Mouse (Mus musculus) liver, adult 2 months (tissue): ENCODE results near the gene Tmem140. TPM values are rescaled to one million over a fixed set of nuclear protein-coding genes. Genes with fewer than 3 reads are reported as not detected.

Source experiments
- DNase-seq: peaks from one replicate; pipeline ENCODE4 v3.0.0-alpha.2; 2011; ENCODE audit warnings: low read depth, low spot score; ENCODE audit errors: extremely low read depth
- H3K27ac ChIP-seq: fragments of 200-500 bp; replicated peaks from 2 replicates; pipeline ENCODE4 v1.5.1; 2012; ENCODE audit warnings: low read depth, mild to moderate bottlenecking, control low read depth, inconsistent platforms, low read length; ENCODE audit not compliant: insufficient read depth
- H3K27me3 ChIP-seq: fragments of 200-500 bp; 2 replicates; pipeline ENCODE4 v1.6.1; 2012; ENCODE audit warnings: mild to moderate bottlenecking, moderate library complexity, low read length, inconsistent platforms; ENCODE audit not compliant: control insufficient read depth, insufficient read depth
- H3K36me3 ChIP-seq: fragments of 200-500 bp; 2 replicates; pipeline ENCODE4 v1.6.1; 2012; ENCODE audit warnings: low read length, inconsistent platforms; ENCODE audit not compliant: control insufficient read depth, insufficient read depth
- H3K4me1 ChIP-seq: fragments of 200-500 bp; 2 replicates; pipeline ENCODE4 v1.6.1; 2011; ENCODE audit warnings: low read length; ENCODE audit not compliant: control insufficient read depth, insufficient read depth
- H3K4me3 ChIP-seq: fragments of 200-500 bp; 2 replicates; pipeline ENCODE4 v1.5.1; 2011; ENCODE audit warnings: low read depth, mild to moderate bottlenecking, control low read depth, low read length, moderate library complexity; ENCODE audit not compliant: insufficient read depth
- H3K79me2 ChIP-seq: fragments of 200-500 bp; 2 replicates; pipeline ENCODE4 v1.6.1; 2012; ENCODE audit warnings: inconsistent platforms, mild to moderate bottlenecking, low read length, moderate library complexity; ENCODE audit not compliant: control insufficient read depth, insufficient read depth
- H3K9ac ChIP-seq: fragments of 200-500 bp; 2 replicates; pipeline ENCODE4 v1.6.1; 2012; ENCODE audit warnings: low read depth, mild to moderate bottlenecking, control low read depth, inconsistent platforms, low read length
- CTCF ChIP-seq: fragments of 200-500 bp; IDR thresholded peaks from 2 replicates; pipeline ENCODE4 v1.5.1; 2011; ENCODE audit warnings: low read depth, low read length, control low read depth
- POLR2A ChIP-seq: fragments of 200-500 bp; IDR thresholded peaks from 2 replicates; pipeline ENCODE4 v1.6.1; 2011; ENCODE audit warnings: low read length, control low read depth; ENCODE audit not compliant: insufficient read depth; ENCODE audit errors: extremely low read depth
- WGBS: fragments of 180-500 bp; shearing (Covaris S2); methylation state at CpG from one replicate; pipeline ENCODE4 v1.1.7; 2018; 5-methylcytosine and 5-hydroxymethylcytosine counted together
- polyA plus RNA-seq: library from polyadenylated mRNA; depleted of rRNA; stranded (reverse); fragments of >200 nt; gene quantifications from 2 replicates; pipeline ENCODE4 v1.2.3, GENCODE M21; 2012; rRNA removed
- total RNA-seq: library from RNA; depleted of rRNA; stranded (reverse); fragments of >200 nt; gene quantifications from 2 replicates; pipeline ENCODE4 v1.2.3, GENCODE M21; 2014; rRNA removed

Gene Tmem140
- 31.9 and 37.9 TPM in 2 replicates for total RNA-seq
- polyA plus RNA-seq = 19.1 and 20.1 TPM in 2 replicates

DNA sequence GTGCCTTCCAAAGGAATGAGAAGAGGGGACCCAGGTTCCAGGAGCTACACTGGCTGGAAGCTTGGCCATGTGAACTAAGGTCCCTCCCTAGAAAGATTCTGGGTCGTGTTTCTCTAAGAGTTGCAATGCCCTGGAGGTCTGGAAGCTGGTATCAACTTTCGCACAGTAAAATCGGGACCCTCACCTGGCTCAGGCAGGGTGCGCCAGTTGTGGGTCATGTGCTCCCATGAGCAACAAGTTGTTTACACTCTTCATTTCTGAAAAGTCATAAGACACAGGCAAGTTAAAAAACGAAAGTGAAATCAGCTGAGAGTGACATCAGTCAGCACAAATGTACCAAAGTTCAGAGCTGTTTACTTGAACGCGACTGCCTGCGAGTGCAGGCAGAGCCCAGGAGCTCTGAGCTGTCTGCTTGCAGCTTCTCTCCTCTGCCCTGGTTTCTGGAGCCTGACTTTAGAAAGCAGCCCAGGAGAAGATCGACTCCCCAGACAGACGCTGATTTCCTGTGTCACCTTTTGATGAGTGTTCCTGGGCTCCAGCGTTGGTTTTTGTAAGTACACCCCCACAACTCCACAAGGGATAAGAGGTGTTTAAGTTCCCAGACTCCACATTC is at the start of gene Tmem140:
Gene Tmem140 (plus strand): TSS at position 356 of the 613 bp plus-strand sequence.
- H3K9ac ChIP-seq = peak within 1 kb of the TSS; percentile 86
- H3K4me3 ChIP-seq = peak within 1 kb of the TSS; percentile 52
- TF ChIP-seq CTCF (no peak), POLR2A (peak; percentile 91)
- DNase-seq = peak; percentile 97
- H3K36me3 ChIP-seq = peaks cover 5% of the 10 kb centered on the region; the same call in 1 of the 2 replicates
- WGBS = under 1% methylated on average over 11 of the region's 11 CpGs
- H3K27me3 ChIP-seq = no peaks in the 10 kb centered on the region
- peaks cover 16% of the 10 kb centered on the region for H3K4me1 ChIP-seq
- H3K27ac ChIP-seq = peak within 1 kb of the TSS; percentile 90
- peaks cover 8% of the 10 kb centered on the region for H3K79me2 ChIP-seq

DNA sequence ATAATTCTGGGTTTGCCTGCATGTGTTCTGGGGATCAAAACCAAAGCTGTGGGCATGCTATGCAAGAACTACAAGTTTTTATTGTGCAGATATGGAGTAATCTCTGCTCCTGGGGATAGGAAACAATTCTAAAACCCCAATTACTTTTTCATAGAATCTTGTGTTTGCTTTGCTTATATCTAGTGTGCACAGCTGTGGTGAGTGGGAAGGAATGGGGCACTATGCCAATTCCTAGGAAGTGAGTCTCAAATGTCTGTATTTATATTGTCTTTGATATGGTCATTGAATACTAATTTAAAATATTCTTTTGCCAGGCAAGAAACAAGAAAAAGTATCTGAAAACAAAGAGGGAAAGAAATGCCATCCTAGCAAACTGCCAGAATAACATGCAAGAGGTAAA is 38.5 kb upstream of the Tmem140 start:
- no peak overlapping the region for H3K9ac ChIP-seq
- H3K27ac ChIP-seq = no peak overlapping the region

DNA sequence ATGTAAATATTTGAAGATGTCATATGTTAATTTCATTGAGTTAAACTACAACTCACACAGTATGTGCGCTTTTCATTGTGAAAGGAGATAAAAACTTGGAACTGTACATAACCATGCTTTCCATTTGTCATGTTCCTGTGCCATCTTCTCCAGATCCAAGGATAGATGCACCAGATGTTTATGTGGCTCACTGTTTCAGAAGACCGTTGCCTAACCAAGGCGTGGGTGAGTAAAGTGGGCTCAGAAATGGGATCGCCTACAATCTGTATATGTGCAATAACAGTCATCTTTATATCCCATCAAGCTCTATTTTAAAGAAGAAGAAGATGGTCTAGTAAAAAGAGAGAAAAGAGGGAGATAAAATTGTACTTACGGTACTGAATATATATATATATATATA is 30.6 kb upstream of the Tmem140 start:
- 95% methylated on average over 5 of the region's 5 CpGs for WGBS
- Histone ChIP-seq H3K4me3 (no peak overlapping the region), H3K36me3 (no peaks in the 10 kb centered on the region), H3K27ac (no peak overlapping the region), H3K4me1 (no peaks in the 10 kb centered on the region), H3K79me2 (no peaks in the 10 kb centered on the region), H3K9ac (no peak overlapping the region), H3K27me3 (no peaks in the 10 kb centered on the region)
- TF ChIP-seq POLR2A (no peak), CTCF (no peak)
- DNase-seq = no peak

More for the DNA sequence above, 38.5 kb upstream of the Tmem140 start:
- H3K27me3 ChIP-seq = no peaks in the 10 kb centered on the region
- no peak for TF ChIP-seq CTCF
- TF ChIP-seq POLR2A = no peak
- no peaks in the 10 kb centered on the region for H3K4me1 ChIP-seq
- no peaks in the 10 kb centered on the region for H3K79me2 ChIP-seq
- no peak for DNase-seq
- no peak overlapping the region for H3K4me3 ChIP-seq
- no peaks in the 10 kb centered on the region for H3K36me3 ChIP-seq

DNA sequence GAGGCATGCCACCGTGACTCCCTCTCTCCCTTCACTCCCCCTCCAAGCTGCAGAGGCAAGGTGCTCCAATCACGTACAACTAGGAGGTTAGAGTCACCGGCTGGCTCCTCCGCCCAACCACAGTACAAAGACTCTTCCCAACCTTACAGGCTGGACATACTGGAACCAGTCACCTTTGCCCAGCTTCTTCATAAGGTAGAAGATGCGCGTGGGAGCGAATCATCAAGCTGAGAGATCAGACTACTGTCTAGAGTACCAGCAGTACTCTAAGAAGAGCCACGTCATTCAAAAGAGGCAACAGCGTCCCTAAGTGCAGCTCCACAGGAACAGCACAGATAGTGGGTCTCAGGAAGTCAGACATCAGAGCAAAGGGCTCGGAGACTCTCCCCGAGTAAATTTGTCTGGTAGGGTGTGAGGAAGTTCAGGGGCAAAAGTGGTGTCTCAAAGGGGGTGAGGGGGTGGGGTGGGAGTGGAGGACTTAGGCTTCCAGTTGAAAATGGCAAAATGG is 1.3 kb upstream of the Tmem140 start:
- H3K27ac ChIP-seq = no peak overlapping the region
- peaks cover 16% of the 10 kb centered on the region for H3K4me1 ChIP-seq
- TF ChIP-seq CTCF (no peak), POLR2A (no peak)
- whole genome bisulfite sequencing = 87% methylated on average over 11 of the region's 11 CpGs
- peaks cover 8% of the 10 kb centered on the region for H3K79me2 ChIP-seq
- no peak for DNase-seq
- H3K4me3 ChIP-seq = no peak overlapping the region
- H3K36me3 ChIP-seq = no peaks in the 10 kb centered on the region
- H3K9ac ChIP-seq = no peak overlapping the region
- no peaks in the 10 kb centered on the region for H3K27me3 ChIP-seq

DNA sequence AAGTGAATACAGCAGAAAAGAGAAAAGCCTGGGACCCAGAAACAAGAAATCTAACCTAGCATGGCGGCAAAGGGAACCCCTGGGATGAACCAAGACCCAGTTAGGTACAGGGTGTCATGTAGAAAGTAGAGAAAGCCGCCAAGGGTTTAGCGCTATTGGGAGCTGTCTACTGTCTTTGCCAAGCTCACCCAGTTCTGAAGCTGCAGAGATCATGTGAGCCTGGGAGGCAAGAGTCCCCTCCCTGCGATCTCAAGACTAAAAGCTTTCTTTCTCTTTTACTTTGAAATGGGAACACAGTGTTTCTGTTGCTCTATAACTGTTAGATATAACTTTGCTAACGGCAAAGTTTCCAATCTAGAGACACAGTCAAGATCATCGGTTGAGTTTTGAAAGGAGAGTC is 565 bp upstream of the Tmem140 start:
- WGBS = 59% methylated on average over 6 of the region's 6 CpGs
- Histone ChIP-seq H3K79me2 (peaks cover 8% of the 10 kb centered on the region), H3K4me1 (peaks cover 16% of the 10 kb centered on the region), H3K9ac (peak overlapping the region; percentile 38), H3K4me3 (peak overlapping the region; percentile 52), H3K27me3 (no peaks in the 10 kb centered on the region), H3K27ac (peak overlapping the region; percentile 90), H3K36me3 (peaks cover 4% of the 10 kb centered on the region; the same call in 1 of the 2 replicates)
- TF ChIP-seq POLR2A (no peak), CTCF (no peak)
- DNase-seq = peak; percentile 66

DNA sequence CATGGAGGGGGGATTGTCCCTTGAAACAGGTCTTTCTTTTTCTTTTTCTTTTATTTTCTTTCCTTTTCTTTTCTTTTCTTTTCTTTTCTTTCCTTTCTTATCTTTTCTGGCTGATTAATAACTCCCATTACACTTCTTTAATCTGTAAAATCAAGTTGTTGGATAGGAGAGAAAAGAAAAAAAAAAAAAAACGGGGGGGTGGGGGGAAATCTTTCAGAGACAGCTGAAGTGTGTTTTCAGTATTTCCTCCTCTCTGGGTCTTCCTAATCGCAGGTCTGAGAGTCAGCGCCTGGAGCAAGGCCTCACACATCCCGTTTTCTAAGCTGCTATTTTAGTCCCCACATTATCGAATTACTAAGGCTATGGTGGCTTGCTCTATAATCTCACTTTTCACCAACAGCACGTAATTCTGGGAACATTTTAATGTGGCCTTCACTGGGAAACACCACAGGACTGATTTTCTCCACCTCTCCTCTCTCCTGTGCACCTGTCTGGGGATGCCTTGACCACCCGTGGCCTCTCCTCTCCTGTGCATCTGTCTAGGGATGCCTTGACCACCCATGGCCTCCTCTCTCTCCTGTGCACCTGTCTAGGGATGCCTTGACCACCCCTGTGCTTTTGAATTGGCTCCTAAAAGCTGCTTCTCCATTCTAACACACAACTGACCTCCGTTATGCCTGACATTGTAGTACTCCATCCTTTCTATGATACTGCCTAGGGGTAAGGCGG is 1.0 kb downstream of the Tmem140 start:
- Histone ChIP-seq H3K36me3 (peaks cover 11% of the 10 kb centered on the region), H3K27ac (peak overlapping the region; percentile 73), H3K9ac (peak overlapping the region; percentile 66), H3K4me3 (peak overlapping the region; percentile 52), H3K4me1 (peaks cover 18% of the 10 kb centered on the region), H3K79me2 (peaks cover 8% of the 10 kb centered on the region), H3K27me3 (no peaks in the 10 kb centered on the region)
- no peak for DNase-seq
- 20% methylated on average over 9 of the region's 9 CpGs for WGBS
- no peak for TF ChIP-seq POLR2A
- TF ChIP-seq CTCF = no peak
